Mouse (Mus musculus): ENCODE measurements around the gene Top2b.

- TF ChIP-seq CTCF (IDR thresholded peaks at IDR 0.05; ENCODE audit: insufficient read depth, low read length) (no peak), POLR2A (IDR thresholded peaks at IDR 0.05; ENCODE audit: borderline replicate concordance, extremely low read depth, low read depth, low read length) (no peak)
Observed at GRCm38 (mm10) chr14:16325208-16325607, 39.8 kb upstream of the Top2b start.
